16 mouse cellular contexts compared by ENCODE assay signal in the genomic region with DNA sequence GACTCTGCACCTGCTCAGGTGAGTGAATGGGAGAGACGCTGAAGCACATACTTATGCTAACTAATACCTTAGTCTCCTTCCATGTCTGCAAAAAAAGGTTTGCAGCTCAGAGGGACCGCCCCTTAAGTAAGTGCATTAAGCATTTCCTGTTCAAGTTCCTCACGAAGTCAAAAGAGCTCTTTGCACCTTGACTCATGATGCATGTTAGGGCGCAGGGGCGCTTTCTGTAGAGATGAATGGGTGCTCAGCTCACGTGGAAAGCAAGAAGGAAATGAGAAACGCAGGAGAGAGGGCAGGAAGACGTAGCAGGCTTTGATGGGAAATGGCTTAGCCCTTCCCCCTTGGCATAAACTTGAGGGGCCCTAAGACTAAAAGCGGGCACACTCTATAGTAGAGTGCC.
"Had no signal": no experiment of that assay in that cellular context is flagged by ENCODE, and none has a peak within 500 bp of the region (broad histone marks: within the 10 kb centered on the region; RNA-seq: fewer than 3 reads in every experiment).

No protein-coding gene starts in this region.

- H3K27ac ChIP-seq: layer of hippocampus, adult 2 months; left cerebral cortex, adult 2 months; limb, embryonic 10.5 days; liver, embryonic 15.5 days; midbrain, embryonic 10.5 days; neural tube, embryonic 12.5 days; stomach, embryonic 15.5 days had no signal

- DNase-seq: kidney, postnatal 10 days; kidney, postnatal 4 days; lung, adult 2 months; lung, postnatal 36 days; retina, postnatal 1 day; thymus, postnatal 4 days had no signal

- H3K9ac ChIP-seq: liver, embryonic 15.5 days; neural tube, embryonic 12.5 days; stomach, embryonic 15.5 days had no signal

- H3K4me3 ChIP-seq: layer of hippocampus, adult 2 months; left cerebral cortex, adult 2 months; limb, embryonic 10.5 days; liver, embryonic 15.5 days; midbrain, embryonic 10.5 days; myocyte; neural tube, embryonic 12.5 days; stomach, embryonic 15.5 days had no signal

- H3K4me2 ChIP-seq: liver, embryonic 11.5 days; liver, embryonic 15.5 days; neural tube, embryonic 12.5 days; stomach, embryonic 15.5 days had no signal

- H3K4me1 ChIP-seq: limb, embryonic 10.5 days; liver, embryonic 15.5 days; midbrain, embryonic 10.5 days; neural tube, embryonic 12.5 days; stomach, embryonic 15.5 days had no signal

- H3K36me3 ChIP-seq: limb, embryonic 10.5 days; liver, embryonic 15.5 days; midbrain, embryonic 10.5 days; neural tube, embryonic 12.5 days; stomach, embryonic 15.5 days had no signal

- ATAC-seq: lung, postnatal 0 days had no signal

- H3K27me3 ChIP-seq: liver, embryonic 15.5 days; neural tube, embryonic 12.5 days; stomach, embryonic 15.5 days had no signal

- H3K9me3 ChIP-seq: limb, embryonic 10.5 days; liver, embryonic 15.5 days; midbrain, embryonic 10.5 days; neural tube, embryonic 12.5 days; stomach, embryonic 15.5 days had no signal
